Mouse (Mus musculus) hindbrain, embryonic 10.5 days (tissue): ENCODE measurements at regions not wholly inside any gene's neighbourhood (a gene's known extent, or its start where the extent isn't known, plus 50 kb on each side); places are given as distances from the start of the nearest gene placed in this dataset.
A peak's percentile ranks its signal among the peaks of the same experiment; 100 is the strongest.

ENCODE experiments used
- DNase-seq: peaks from one replicate; pipeline ENCODE4 v3.0.0-alpha.2; 2017; ENCODE audit warnings: low spot score
- H3K27ac ChIP-seq: fragments of 300-500 bp; sonication (generic); 2 replicates; pipeline ENCODE4 v1.5.1; 2016; ENCODE audit warnings: mild to moderate bottlenecking, moderate library complexity
- H3K27me3 ChIP-seq: fragments of 300-500 bp; sonication (generic); 2 replicates; pipeline ENCODE4 v1.6.1; 2016; ENCODE audit warnings: mild to moderate bottlenecking; ENCODE audit not compliant: poor library complexity, insufficient read depth, severe bottlenecking
- H3K36me3 ChIP-seq: fragments of 300-500 bp; sonication (generic); 2 replicates; pipeline ENCODE4 v1.6.1; 2016; ENCODE audit warnings: mild to moderate bottlenecking, moderate library complexity
- H3K4me1 ChIP-seq: fragments of 300-500 bp; sonication (generic); replicated peaks from 2 replicates; pipeline ENCODE4 v1.6.1; 2016; ENCODE audit warnings: mild to moderate bottlenecking
- H3K4me3 ChIP-seq: fragments of 300-500 bp; sonication (generic); 2 replicates; pipeline ENCODE4 v1.5.1; 2016; ENCODE audit warnings: mild to moderate bottlenecking, moderate library complexity
- H3K9me3 ChIP-seq: fragments of 300-500 bp; sonication (generic); 2 replicates; pipeline ENCODE4 v1.6.1; 2016; ENCODE audit warnings: mild to moderate bottlenecking, moderate library complexity
- WGBS: fragments of 180-500 bp; shearing (Covaris S2); methylation state at CpG from one replicate; pipeline ENCODE4 v1.1.7; 2016; 5-methylcytosine and 5-hydroxymethylcytosine counted together

DNA sequence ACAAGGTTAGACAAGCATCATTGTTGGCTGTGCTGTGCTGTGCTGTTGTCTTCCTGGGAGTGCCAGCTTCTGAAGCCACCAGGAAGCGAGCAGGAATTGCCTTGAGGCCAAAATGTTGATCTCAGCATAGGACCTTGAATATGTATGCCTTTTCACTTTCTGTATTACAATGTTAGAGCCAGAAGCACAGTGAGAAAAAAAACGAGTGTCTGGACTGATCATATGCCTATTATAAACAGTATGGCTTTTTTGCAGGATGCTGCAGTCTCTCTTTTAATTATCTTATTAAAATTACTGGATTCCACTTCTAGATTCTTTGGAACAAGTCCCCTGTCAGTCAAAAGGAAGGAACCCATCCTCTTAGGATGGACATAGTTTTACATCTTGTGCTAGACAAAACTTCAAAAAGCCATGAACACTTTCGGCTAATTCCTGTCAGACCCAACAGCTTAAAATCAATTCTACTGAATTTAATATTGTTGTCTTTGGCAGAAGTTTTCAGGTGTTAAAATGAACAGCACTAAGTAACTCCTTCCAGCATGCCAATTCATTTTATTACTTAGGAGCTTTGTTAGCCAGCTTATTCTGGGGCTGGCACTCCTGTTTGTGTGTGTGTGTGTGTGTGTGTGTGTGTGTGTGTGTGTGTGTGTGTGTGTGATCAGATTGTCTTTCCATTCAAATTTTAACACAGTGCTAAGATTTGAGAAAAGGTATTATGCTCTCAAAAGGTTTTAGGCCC lies 220.8 kb upstream of the Adgrl4 start:
- Histone ChIP-seq H3K4me3 (no peak overlapping the region), H3K27ac (no peak overlapping the region), H3K4me1 (no peaks in the 10 kb centered on the region), H3K9me3 (no peaks in the 10 kb centered on the region), H3K27me3 (no peaks in the 10 kb centered on the region), H3K36me3 (no peaks in the 10 kb centered on the region)
- DNase-seq: no peak
- 74% methylated on average over 3 of the region's 3 CpGs for WGBS

DNA sequence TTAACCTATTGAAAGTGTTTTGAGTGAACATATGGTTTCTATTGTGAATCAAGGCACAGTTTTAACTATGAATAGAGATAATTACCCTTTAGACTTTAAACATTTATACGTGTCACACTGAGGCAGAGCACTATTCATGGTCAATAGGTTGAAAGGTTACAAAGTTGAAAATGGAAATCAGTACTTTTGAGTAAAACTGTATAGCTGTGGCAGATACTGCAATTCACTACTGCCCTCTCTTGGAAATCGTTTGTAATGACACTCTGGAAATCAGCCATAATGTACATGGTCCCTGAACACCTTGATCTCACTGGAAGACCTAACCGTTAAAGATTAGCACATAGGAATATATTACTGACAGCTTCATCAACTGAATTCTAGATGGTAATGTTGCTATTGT lies 215.3 kb upstream of the Adgrl4 start:
- no peaks in the 10 kb centered on the region for H3K4me1 ChIP-seq
- H3K4me3 ChIP-seq: no peak overlapping the region
- no peaks in the 10 kb centered on the region for H3K27me3 ChIP-seq
- no peak overlapping the region for H3K27ac ChIP-seq
- H3K9me3 ChIP-seq: no peaks in the 10 kb centered on the region
- no peak for DNase-seq
- no peaks in the 10 kb centered on the region for H3K36me3 ChIP-seq
- WGBS: 18% methylated on average over 3 of the region's 3 CpGs

DNA sequence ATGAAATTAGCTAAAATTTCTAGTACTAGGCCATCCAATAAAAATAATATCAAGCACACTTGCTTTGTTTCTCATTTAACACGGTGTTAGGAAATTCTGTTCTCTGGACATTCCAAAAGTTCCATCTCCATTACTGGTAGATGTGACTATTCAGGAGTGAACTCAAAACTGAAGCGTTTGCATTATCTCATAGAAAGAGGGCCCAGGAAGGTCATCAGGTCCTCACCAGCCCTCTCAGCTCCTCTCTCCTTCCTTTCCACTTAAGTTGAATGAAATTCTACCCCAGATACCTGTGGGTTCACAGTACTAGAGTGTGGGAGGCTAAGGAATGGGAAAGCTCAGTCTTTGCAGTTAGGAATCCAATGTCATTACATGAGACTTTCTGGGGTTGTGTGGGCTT lies 185.2 kb upstream of the Adgrl4 start:
- Histone ChIP-seq H3K9me3 (no peaks in the 10 kb centered on the region), H3K36me3 (no peaks in the 10 kb centered on the region), H3K4me3 (no peak overlapping the region), H3K4me1 (no peaks in the 10 kb centered on the region), H3K27ac (no peak overlapping the region), H3K27me3 (no peaks in the 10 kb centered on the region)
- no peak for DNase-seq
- 83% methylated on average over 2 of the region's 2 CpGs for WGBS

DNA sequence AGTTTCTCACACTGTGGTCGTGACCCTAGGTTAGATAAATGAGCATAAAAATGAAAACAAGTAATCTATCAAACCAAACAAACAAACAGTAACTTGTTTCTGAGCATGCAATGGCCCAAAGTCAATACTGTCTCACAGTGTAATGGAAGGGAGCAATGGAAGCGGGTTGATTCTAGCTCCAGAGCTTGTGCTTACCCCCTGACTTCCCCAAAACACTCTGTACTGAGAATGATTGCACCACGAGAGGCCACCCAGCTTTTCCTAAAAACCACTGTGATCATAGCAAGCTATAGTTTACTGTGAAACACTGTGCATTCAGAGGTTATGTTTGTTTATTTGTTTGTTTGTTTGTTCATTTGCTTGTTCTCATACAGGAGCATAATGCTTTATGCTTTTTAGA lies 174.9 kb upstream of the Adgrl4 start:
- no peak for DNase-seq
- H3K9me3 ChIP-seq: no peaks in the 10 kb centered on the region
- 79% methylated on average over 3 of the region's 3 CpGs for whole genome bisulfite sequencing
- H3K4me3 ChIP-seq: no peak overlapping the region
- H3K27me3 ChIP-seq: no peaks in the 10 kb centered on the region
- no peaks in the 10 kb centered on the region for H3K36me3 ChIP-seq
- no peak overlapping the region for H3K27ac ChIP-seq
- no peaks in the 10 kb centered on the region for H3K4me1 ChIP-seq

DNA sequence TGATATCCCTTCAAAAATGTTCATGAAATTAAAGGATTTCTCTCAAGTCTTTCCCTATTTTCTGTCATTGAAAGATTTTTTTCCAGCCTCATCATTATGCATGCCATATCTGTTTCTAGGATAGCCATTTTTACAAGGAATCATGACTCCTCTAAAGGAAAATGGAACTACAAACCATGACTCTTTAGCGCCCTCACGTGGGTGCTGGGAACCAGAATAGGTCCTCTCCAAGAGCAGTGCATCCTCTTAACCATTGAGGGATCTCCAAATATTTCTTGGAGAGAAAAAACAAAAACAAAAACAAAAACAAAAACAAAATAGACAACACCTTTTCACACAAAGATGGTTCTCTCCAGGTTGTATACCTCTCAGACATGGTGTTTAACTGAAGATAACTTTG lies 172.0 kb upstream of the Adgrl4 start:
- no peak overlapping the region for H3K27ac ChIP-seq
- WGBS: 20% methylated on average over 2 of the region's 2 CpGs
- H3K36me3 ChIP-seq: no peaks in the 10 kb centered on the region
- no peaks in the 10 kb centered on the region for H3K4me1 ChIP-seq
- H3K27me3 ChIP-seq: no peaks in the 10 kb centered on the region
- H3K4me3 ChIP-seq: no peak overlapping the region
- no peaks in the 10 kb centered on the region for H3K9me3 ChIP-seq
- no peak for DNase-seq

DNA sequence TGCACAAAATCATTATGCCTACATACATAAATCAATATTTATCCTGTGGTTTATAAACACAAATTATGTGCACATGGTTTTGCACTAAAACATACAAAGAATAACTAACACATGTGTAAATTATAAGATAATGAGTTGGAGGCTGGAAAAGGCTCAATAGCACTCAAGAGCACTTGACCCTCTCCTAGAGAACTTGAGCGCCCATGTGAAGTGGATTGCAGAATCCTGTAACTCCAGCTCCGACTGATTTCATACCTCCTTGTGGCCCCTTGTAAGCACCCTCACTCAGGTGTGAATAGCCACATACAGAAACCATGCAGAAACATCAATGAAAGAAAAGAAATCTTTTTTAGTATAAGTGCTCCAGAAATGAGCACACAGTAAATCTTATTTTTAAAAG lies 168.2 kb upstream of the Adgrl4 start:
- 84% methylated on average over 2 of the region's 2 CpGs for WGBS
- Histone ChIP-seq H3K36me3 (no peaks in the 10 kb centered on the region), H3K9me3 (no peaks in the 10 kb centered on the region), H3K4me1 (no peaks in the 10 kb centered on the region), H3K27me3 (no peaks in the 10 kb centered on the region), H3K27ac (no peak overlapping the region), H3K4me3 (no peak overlapping the region)
- DNase-seq: no peak

DNA sequence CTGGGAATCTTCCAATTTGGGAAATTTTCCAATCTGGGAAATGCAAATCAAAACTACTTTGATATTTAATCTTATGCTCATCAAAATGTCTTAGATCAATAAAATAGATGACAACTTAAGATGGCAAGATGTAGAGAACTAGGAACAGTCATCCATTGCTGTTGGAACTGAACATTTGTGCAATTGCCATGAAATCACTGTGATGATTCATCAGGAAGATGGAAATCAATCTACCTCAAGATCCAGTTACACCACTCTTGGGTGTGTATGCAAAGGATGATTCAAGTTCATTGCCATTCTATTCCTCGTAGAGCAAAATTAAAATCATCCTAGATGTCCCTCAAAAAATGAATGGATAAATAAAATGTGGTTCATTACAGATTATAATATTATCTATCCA lies 153.9 kb upstream of the Adgrl4 start:
- Histone ChIP-seq H3K27ac (no peak overlapping the region), H3K4me1 (no peaks in the 10 kb centered on the region), H3K36me3 (no peaks in the 10 kb centered on the region), H3K27me3 (no peaks in the 10 kb centered on the region), H3K4me3 (no peak overlapping the region), H3K9me3 (no peaks in the 10 kb centered on the region)
- 90% methylated on average over 1 of the region's 1 CpGs for WGBS
- no peak for DNase-seq

DNA sequence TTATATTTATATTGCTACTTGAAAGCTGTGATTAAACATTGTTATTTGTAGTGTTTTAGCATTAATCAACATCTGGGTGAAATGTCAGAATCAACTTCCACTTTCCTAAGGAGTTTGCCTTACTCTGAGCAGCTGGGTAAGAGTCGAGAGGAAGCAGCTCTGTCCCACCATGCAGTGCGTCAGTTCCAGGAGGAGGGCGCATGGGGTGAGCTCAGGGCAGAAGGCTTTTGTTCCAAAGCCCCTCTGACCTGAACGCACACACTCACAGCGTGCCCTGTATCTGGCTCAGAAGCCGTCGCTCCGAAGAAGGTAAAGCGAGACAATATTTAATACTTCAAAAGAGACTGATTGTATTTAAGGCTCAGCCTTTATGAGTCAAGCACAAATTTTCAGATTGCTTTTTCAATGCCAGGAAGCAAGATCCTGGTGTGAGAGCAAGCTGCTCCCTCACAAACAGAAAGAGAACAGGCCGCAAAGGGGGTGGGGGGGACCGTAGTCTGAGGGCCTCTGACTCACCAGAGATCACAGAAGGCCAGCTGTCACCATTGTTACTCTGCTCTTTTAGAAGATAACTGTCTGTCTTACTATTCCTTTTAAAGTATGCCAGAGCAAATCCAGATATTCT lies 143.6 kb upstream of the Adgrl4 start:
- DNase-seq: peak; percentile 56
- peak overlapping the region; percentile 86 for H3K27ac ChIP-seq

DNA sequence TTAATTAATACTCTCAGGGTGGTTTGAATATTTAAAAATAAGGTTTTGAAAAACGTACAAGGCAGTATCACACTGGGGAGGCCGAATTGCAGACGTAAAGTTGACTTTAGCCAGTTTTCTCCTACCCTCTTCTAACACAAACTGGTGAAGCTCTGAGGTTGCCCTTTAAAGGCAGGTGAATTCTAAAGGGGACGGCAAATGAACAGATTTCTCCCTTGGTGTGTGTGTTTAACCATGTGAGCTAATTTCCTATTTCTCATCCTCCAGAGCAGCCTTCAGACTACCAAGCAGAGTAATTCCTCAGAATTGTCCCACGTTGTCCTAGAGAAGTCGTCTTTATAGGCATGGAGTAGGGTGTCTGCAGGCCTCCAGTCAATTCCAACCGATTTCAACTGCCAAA lies 143.1 kb upstream of the Adgrl4 start:
- DNase-seq: peak; percentile 4
- peak overlapping the region; percentile 86 for H3K27ac ChIP-seq
- peaks cover 15% of the 10 kb centered on the region for H3K4me1 ChIP-seq
- H3K27me3 ChIP-seq: no peaks in the 10 kb centered on the region
- no peaks in the 10 kb centered on the region for H3K36me3 ChIP-seq
- H3K4me3 ChIP-seq: no peak overlapping the region
- no peaks in the 10 kb centered on the region for H3K9me3 ChIP-seq
- WGBS: 76% methylated on average over 7 of the region's 7 CpGs

More for the DNA sequence above, 143.6 kb upstream of the Adgrl4 start:
- 18% methylated on average over 11 of the region's 11 CpGs for WGBS
- Histone ChIP-seq H3K36me3 (no peaks in the 10 kb centered on the region), H3K4me3 (peak overlapping the region; percentile 16; the same call in 1 of the 2 replicates), H3K4me1 (peaks cover 15% of the 10 kb centered on the region), H3K9me3 (no peaks in the 10 kb centered on the region), H3K27me3 (no peaks in the 10 kb centered on the region)

DNA sequence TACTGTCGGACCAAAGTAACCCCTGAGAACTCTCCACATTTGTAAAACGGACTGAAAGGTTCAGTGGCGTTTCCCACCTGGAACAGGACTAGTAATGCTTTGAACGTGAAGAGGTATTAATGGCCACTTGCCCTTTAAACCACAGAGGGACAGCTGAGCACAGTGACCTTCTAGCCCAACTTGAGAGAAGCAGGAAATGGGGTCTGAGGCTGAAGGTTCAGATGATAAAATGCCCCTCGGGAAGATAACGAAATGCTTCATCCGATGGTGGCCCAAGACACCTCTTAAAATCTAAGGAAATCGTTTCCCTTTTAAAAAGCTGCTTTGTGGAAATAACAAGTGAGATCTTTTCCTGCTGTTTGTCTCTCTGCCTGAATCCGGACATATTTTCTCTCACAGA lies 142.7 kb upstream of the Adgrl4 start:
- H3K36me3 ChIP-seq: no peaks in the 10 kb centered on the region
- peaks cover 15% of the 10 kb centered on the region for H3K4me1 ChIP-seq
- peak overlapping the region; percentile 86; the same call in 1 of the 2 replicates for H3K27ac ChIP-seq
- WGBS: 81% methylated on average over 9 of the region's 9 CpGs
- no peak for DNase-seq
- no peak overlapping the region for H3K4me3 ChIP-seq
- no peaks in the 10 kb centered on the region for H3K27me3 ChIP-seq
- H3K9me3 ChIP-seq: no peaks in the 10 kb centered on the region

DNA sequence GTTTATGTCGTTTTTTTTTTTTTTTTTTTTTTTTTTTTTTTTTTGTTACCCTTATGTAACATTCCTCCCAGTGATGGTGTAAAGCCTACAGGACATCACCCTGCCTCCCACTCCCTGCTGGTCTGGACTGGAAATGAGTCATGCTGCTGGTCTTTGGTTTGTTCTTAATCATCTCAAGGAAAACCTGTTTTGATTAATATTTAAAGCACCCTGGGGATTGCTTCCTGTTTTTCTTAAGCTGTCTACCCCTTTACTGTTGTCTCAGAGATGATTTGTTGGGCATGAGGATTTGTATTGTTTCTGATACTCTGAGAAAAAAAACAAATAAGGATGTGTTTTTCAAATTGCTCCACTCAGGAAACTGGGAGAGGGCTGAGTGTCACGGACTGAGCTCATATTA lies 139.4 kb upstream of the Adgrl4 start:
- 66% methylated on average over 2 of the region's 2 CpGs for WGBS
- Histone ChIP-seq H3K36me3 (no peaks in the 10 kb centered on the region), H3K27ac (no peak overlapping the region), H3K4me1 (peaks cover 15% of the 10 kb centered on the region), H3K4me3 (no peak overlapping the region), H3K27me3 (no peaks in the 10 kb centered on the region), H3K9me3 (no peaks in the 10 kb centered on the region)
- no peak for DNase-seq

DNA sequence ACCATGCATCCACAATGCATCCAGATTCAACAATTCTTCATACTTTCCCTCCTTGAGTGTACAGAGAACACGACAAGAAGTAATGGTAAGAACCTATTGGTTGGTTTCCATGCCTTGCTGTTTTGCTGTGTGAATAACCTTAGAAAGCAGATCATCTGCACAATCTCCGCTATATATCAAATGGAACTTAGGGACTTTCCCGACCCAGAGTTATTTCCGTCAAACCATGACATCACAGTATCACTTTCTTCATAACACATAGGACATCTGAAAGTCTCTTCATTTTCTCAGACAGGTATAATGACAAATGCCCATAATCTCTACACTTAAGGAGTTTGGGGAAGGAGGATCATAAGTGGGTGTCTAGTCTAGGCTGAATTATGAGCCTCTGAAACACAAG lies 132.3 kb upstream of the Adgrl4 start:
- DNase-seq: no peak
- WGBS: 94% methylated on average over 4 of the region's 4 CpGs
- Histone ChIP-seq H3K4me3 (no peak overlapping the region), H3K9me3 (no peaks in the 10 kb centered on the region), H3K36me3 (no peaks in the 10 kb centered on the region), H3K27ac (no peak overlapping the region), H3K27me3 (no peaks in the 10 kb centered on the region), H3K4me1 (no peaks in the 10 kb centered on the region)

DNA sequence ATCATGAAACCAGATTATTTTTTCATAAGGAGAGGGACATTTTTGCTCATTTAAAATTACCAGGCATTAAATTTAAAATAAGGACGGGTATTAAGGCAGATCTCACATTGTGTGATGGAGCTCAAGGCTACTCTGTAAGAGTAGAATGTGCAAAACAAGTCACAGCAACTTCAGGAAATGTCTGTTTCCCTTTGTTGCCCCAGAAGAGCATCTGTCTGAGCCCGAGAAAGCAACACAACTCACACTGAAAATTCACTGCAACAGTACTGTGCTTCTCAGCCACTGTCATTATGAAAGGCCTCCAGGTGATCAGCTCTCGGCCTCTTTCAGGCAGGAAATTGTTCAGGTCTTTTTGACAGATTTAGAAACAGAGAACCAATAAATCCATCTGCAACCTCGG lies 129.7 kb upstream of the Adgrl4 start:
- H3K4me1 ChIP-seq: no peaks in the 10 kb centered on the region
- H3K27me3 ChIP-seq: no peaks in the 10 kb centered on the region
- no peak for DNase-seq
- H3K9me3 ChIP-seq: no peaks in the 10 kb centered on the region
- WGBS: 57% methylated on average over 4 of the region's 4 CpGs
- H3K36me3 ChIP-seq: no peaks in the 10 kb centered on the region
- H3K27ac ChIP-seq: no peak overlapping the region
- H3K4me3 ChIP-seq: no peak overlapping the region
